Mouse (Mus musculus) spleen, adult 2 months (tissue): ENCODE measurements around the gene Tpo.

Experiments
- CTCF ChIP-seq: fragments of 200-500 bp; IDR thresholded peaks from 2 replicates; pipeline ENCODE4 v1.5.1; 2011; ENCODE audit warnings: mild to moderate bottlenecking, inconsistent platforms; ENCODE audit not compliant: insufficient read depth, insufficient read length, insufficient replicate concordance; ENCODE audit errors: extremely low read depth
- POLR2A ChIP-seq: fragments of 200-500 bp; IDR thresholded peaks from 2 replicates; pipeline ENCODE4 v1.6.1; 2011; ENCODE audit warnings: low read depth, low read length, inconsistent platforms

GRCm38 (mm10) chr12:30128561-30129410 is 3.6 kb downstream of the Tpo start:
- TF ChIP-seq CTCF (no peak), POLR2A (no peak)
